In the genomic region with DNA sequence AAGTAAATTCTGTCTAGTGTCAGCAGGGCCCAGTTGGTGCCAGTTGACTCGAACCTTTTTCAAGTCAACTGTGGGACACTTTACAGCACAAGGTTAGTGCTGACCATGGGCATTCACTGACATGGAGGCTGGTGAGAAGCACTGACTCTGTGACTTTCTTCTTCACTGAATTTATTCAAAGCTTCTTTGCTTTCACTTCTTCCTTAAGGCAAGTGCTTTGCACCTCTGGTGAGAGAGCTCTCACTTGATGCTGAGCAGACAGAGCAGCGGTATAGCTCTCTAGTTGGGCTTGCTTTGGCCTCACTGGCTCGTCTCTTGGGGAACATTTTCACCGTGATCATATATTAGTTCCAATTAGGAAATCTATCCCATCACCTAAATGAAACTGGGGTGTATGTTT, we compare ENCODE assay signal across 32 mouse cellular contexts. TPM values are rescaled to one million over a fixed set of nuclear protein-coding genes. Genes with fewer than 3 reads are reported as not detected.
"Had no signal": no experiment of that assay in that cellular context is flagged by ENCODE, and none has a peak within 500 bp of the region (broad histone marks: within the 10 kb centered on the region; RNA-seq: fewer than 3 reads in every experiment).

No protein-coding gene starts in this region.

- H3K9ac ChIP-seq: kidney, embryonic 15.5 days; liver, embryonic 13.5 days had no signal

- H3K4me2 ChIP-seq: kidney, embryonic 15.5 days; liver, embryonic 13.5 days; midbrain, embryonic 11.5 days had no signal

- DNase-seq: kidney, adult 8-10 months; kidney, postnatal 10 days; kidney, postnatal 36 days; layer of hippocampus, postnatal 36 days; liver, embryonic 13.5 days; lung, adult 2 months; lung, postnatal 14 days; lung, postnatal 4 days; midbrain, embryonic 14.5 days; right cerebral cortex, adult 18-20 months; right cerebral cortex, postnatal 14 days; right cerebral cortex, postnatal 4 days; thymus, adult 2 months; thymus, postnatal 14 days; thymus, postnatal 4 days had no signal

- H3K9me3 ChIP-seq: kidney, embryonic 15.5 days; liver, embryonic 13.5 days had no signal

- H3K4me3 ChIP-seq: kidney, embryonic 15.5 days; left cerebral cortex, adult 2 months; liver, embryonic 13.5 days had no signal

- H3K36me3 ChIP-seq: kidney, embryonic 15.5 days; liver, embryonic 13.5 days had no signal

- H3K27ac ChIP-seq: kidney, embryonic 15.5 days; left cerebral cortex, adult 2 months; liver, embryonic 13.5 days had no signal

- H3K27me3 ChIP-seq: kidney, embryonic 15.5 days; liver, embryonic 13.5 days had no signal

- H3K4me1 ChIP-seq: kidney, embryonic 15.5 days; liver, embryonic 13.5 days had no signal

RNA-seq across cellular contexts. Expression of gene Fcrl1, which starts 23.7 kb away (rescaled TPM):
- total RNA-seq: midbrain, postnatal 0 days had no signal
- polyA plus RNA-seq: midbrain, embryonic 11.5 days; neural tube, embryonic 11.5 days; neural tube, embryonic 14.5 days; testis, adult 2 months had no signal

RNA-seq across cellular contexts. Expression of gene Fcrl5, which starts 35.7 kb away (rescaled TPM):
- total RNA-seq: layer of hippocampus, postnatal 36 days; left cerebral cortex, adult 2 months; liver, adult 2 months; megakaryocyte-erythroid progenitor cell, adult 5-6 weeks; midbrain, postnatal 0 days had no signal
- polyA plus RNA-seq: kidney, embryonic 15.5 days; limb, embryonic 11.5 days; limb, embryonic 14.5 days; liver, embryonic 13.5 days; liver, embryonic 16.5 days; lung, embryonic 16.5 days; midbrain, embryonic 11.5 days; midbrain, embryonic 14.5 days; midbrain, postnatal 0 days; neural tube, embryonic 11.5 days; neural tube, embryonic 14.5 days; stomach, embryonic 16.5 days; testis, adult 2 months had no signal

RNA-seq across cellular contexts. Expression of gene Cd5l, which starts 42.2 kb away (rescaled TPM):
- total RNA-seq: layer of hippocampus, postnatal 10 days; layer of hippocampus, postnatal 36 days; left cerebral cortex, adult 2 months; left cerebral cortex, postnatal 10 days; left cerebral cortex, postnatal 36 days; megakaryocyte-erythroid progenitor cell, adult 5-6 weeks; midbrain, postnatal 0 days had no signal
- polyA plus RNA-seq: midbrain, embryonic 14.5 days; midbrain, postnatal 0 days; neural tube, embryonic 11.5 days; neural tube, embryonic 14.5 days had no signal
